Mouse (Mus musculus) small intestine, adult 2 months (tissue): ENCODE measurements at regions not wholly inside any gene's neighbourhood (a gene's known extent, or its start where the extent isn't known, plus 50 kb on each side); places are given as distances from the start of the nearest gene placed in this dataset.

Experiments
- CTCF ChIP-seq: fragments of 200-500 bp; IDR thresholded peaks from 2 replicates; pipeline ENCODE4 v1.5.1; 2012; ENCODE audit warnings: low read depth, mild to moderate bottlenecking, control low read depth, inconsistent platforms, low read length, moderate library complexity, mixed read lengths; ENCODE audit not compliant: insufficient replicate concordance, insufficient read length; ENCODE audit errors: extremely low read depth
- POLR2A ChIP-seq: fragments of 200-500 bp; IDR thresholded peaks from 2 replicates; pipeline ENCODE4 v1.6.1; 2012; ENCODE audit warnings: low read depth, mild to moderate bottlenecking, control low read depth, inconsistent platforms, low read length, moderate library complexity

DNA sequence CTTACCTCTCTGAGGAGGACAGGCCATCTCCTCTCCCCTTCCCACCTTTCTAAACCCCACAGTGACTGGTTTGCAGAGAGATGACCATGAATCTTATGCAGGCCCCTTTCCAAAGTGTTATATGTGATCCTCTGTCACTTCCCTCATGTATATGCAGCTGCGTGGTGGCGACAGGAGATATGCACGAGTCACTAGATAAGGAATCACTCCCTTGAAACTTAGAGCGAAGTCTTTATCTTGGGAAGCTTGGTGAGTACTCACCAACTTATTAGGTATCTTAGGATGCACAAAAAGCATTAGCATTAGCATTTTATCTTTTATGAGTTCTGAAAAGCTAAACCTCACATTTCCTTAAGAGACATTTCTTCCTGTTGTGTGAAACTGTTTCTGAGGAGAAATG is 421.9 kb downstream of the Tmem161b start:
- TF ChIP-seq POLR2A (no peak), CTCF (no peak)
